Mouse (Mus musculus): ENCODE results near the gene Alox5ap.
A peak's percentile ranks its signal among the peaks of the same experiment; 100 is the strongest.

Alox5ap gene

DNA sequence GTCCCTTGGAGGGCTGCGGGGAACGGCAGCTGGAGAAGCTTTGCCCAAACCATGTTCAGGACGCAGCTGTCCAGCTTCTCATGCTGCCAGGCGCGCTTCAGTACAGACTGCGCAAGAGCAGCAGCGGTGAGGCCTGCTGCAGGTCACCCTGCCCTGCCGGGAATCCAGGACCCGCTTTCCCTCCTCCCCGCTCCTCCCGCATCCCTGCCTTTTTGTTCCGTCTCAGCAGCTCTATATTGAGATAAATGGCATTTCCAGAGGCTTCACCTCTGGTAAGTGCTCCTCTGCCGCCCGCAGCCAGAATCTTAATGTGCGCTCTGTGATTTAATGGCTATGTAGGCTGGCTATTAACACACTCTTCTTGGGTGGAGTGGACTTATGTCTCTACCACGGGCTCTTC, 5.5 kb upstream of the Alox5ap start:
- no peak for DNase-seq (ENCODE audit: low read depth)

DNA sequence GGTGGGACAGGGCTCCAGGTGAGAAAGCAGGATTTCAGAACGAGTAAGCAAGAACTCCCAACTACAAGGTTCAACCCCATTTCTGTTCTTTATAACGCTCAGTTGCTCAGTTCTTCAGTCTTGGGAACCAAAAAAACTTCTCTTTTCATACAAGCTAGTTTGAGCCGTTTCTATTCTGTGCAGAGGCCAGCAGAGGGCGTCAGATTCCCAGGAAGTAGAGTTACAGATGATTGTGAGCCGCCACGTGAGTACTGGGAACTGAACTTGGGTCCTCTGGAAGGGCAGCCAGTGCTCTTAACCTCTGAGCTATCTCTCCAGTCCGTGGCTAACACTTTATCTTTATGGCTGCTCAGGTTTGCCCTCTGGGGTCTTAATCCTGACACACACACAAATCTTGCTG, 3.1 kb upstream of the Alox5ap start:
- no peak for DNase-seq (ENCODE audit: low read depth)

DNA sequence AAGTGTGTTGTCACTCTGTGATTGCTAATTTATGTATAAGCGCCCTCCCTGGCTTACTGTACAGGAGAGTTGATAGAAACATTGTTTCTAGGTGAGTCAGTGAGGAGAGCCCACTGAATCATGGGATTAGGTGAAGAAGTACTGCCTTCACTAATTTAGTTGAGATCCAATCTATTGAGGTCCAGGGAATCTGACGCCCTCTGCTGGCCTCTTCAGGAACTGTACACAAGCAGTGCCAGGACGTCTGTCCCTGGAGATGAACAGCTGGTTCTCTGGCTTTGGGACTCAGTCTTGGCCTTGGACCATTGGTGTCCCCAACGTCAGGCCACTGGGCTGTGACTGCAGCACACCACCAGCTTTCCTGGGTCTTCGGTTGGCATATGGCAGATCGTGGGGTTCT, 2.7 kb upstream of the Alox5ap start:
- peak; percentile 39 for DNase-seq (ENCODE audit: low read depth)

DNA sequence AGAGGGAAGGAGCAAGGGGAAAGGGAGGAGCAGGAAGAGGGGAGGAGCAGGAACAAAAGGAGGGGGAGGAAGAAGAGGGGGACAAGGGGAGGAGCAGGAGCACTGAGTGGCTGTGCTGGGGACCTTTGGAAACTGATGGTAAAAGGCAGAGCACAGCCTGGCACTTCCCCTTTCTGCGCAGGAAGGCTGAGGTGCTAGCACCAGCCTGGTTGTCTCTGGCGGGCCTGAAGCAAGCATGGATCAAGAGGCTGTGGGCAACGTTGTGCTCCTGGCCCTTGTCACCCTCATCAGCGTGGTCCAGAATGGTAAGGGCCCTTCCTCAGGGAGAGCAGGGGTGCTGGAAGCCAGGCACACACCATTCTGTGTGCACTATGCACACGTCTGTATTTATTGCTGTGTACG, 312 bp downstream of the Alox5ap start:
- DNase-seq (ENCODE audit: low read depth): no peak

DNA sequence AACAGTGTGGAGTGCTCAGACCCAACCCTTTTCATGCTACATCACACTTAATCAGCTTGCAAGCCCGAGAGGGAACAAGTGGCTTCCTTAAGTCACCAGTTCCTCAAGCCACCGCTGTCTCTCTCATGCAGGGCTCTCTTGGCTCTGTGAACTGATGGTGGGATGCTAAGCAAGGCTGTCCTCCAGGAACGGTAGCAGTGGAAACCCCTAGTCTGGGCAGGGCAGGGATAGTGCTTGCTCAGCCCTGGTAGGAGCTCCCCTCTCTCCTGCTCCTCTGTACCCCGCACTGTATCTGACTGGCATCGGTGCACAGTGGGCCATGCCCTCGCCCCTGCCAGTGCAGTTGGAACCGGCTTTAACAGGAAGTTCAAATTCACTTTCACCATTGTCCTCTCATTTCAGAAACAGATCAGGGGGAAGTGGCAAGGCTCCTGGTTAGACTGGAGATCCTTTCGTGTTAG, 2.2 kb downstream of the Alox5ap start:
- DNase-seq (ENCODE audit: low read depth): no peak

DNA sequence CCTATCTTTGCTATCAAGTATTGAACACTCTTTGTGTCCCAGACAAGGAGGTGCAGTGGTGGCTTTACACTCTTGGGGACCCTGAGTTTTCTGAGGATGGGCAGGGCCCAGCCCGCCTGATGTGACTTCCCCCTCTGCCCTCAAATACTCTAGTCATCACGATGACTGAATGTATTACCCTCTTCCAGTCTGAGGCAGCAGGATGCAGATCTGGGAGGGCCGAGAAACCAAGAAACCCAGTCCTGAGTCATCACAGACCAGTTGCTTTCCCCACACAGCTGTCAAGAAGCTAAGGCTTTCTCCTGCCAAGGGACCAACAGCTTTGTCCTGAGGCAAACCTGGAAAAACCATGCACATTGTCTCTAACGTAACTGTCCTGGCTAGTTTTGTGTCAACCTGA, 2.9 kb downstream of the Alox5ap start:
- DNase-seq (ENCODE audit: low read depth): peak; percentile 83

DNA sequence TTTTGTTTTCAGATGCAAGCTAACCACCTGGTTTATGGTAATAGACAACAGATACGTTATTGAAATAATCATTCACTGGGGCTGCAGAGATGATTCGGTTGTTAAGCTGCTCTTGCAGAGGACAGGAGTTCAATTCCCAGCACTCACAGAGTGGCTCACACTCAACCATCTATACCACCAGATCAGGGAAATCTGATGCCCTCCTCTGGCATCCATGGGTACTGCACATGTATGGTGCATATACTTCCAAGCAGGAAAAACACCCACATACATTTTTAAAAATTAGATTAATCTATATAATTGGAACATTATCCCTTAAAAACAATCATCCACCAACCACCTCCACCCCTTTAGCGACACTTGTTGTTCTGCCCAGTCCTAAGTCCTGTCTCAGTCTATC, 6.7 kb downstream of the Alox5ap start:
- no peak for DNase-seq (ENCODE audit: low read depth)

DNA sequence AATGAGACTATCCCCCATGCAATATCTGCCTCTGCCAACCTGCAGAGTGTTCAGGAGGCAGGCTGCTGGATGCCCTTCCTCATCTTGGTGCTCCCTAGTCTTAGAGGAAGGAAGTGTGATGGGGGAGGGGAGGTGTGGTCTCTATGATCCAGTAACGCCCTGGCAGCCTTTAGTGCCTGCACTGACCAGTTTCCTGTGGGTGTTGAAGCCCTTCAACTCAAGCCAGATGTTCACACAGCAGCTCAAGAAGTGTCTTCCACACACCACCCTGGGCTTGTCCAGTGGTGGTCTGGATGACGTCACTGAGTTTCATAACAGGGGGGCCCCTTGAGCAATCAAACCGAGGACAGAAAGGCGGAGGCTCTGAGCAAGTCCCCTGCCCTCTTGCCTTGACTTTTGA, 8.0 kb downstream of the Alox5ap start:
- no peak for DNase-seq (ENCODE audit: low read depth)

DNA sequence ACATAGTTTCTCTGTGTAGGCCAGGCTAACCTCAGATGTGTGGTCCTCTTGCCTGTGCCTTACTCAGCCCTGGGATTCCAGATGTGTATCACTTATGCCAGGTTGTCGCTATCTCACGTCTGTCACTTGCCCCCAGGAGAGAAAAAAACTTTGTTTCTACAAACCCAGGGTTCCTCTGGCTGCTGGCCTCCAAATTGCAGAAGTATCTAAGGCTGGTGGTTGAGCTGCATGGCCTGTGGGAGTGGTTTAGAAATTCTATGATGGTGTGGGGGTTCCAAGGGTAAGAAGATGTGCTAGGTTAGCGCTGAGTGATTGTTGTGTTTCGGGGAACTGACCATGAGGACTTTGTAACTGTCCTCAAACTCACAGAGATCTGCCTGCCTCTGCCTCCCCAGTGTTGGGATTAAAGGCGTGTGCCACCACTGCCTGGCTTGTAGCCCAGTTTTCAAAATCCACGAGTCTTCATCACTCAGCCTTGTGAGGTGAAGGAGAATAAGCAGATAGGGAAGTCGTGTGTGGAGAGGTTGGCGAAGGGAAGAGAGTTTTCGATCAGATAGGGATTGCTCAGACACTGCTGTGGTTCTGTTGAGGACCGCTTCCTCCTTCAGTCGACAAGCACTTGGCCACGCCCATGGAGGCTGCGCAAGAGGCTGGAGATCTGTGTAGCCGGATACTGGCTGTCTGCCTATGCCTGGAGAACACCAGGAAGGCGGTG, 10.0 kb downstream of the Alox5ap start:
- DNase-seq (ENCODE audit: low read depth): no peak

DNA sequence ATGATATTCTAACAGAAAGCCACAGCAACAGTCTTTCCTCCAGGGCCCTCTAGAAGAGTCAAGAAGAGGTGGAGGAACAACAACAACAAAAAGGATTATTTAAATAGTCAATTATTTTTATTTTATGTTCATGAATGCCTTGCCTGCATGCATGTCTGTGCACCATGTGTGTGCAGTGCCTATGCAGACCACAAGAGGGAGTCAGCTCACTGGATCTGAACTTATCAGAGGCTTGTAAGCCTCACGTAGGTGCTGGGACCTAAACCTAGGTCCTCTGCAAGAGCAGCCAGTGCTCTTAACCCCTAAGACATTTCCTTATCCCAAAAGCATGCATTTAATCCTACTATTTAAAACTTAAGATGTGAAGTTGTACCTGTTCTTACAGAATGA, 10.5 kb downstream of the Alox5ap start:
- no peak for DNase-seq (ENCODE audit: low read depth)

DNA sequence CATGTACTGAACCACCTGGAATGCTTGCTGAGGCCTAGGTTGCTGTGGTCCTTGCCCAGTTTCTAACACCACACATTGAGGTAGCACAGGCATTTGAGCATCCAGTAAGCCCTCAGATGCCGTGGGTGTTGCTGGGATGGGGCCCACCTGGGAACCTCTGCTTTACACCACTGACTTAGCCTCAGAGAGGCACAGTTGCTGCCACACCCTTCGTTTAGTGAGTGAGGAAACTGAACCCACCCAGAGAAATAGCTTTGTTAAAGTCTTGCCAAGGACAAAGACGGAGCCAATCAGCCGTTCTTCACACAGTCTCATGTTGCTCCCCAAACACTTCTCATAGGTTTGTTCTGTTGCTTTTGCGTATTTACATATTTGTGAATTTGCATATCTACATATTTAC, 13.0 kb downstream of the Alox5ap start:
- DNase-seq (ENCODE audit: low read depth): no peak

DNA sequence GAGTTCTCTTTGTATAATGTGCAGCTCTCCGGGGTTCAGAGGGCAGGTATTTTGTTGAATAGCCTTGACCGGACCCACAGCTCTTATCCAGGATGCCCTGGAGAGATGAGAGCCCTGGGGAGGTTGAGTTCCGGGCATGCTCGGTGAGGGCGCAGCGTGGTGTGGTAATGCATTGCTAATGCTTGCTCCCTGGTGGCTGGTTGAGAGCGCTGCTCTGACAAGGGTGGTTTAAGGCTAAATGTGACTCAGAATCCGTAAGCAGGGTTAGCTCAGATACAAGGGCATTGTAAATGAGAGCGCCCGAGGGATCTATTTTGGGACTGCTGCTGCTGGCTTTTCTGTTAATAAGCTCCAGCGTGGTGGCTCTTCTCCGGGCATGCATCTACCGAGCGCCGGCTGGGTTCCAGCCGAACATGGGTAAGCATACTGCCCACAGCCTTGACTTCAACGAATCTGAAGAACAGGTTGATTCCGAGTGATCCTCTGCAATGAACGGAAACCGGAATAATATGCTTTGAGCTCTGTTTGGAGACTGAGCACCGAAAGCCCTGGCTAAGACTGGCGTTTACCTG, 14.8 kb downstream of the Alox5ap start:
- no peak for DNase-seq (ENCODE audit: low read depth)

DNA sequence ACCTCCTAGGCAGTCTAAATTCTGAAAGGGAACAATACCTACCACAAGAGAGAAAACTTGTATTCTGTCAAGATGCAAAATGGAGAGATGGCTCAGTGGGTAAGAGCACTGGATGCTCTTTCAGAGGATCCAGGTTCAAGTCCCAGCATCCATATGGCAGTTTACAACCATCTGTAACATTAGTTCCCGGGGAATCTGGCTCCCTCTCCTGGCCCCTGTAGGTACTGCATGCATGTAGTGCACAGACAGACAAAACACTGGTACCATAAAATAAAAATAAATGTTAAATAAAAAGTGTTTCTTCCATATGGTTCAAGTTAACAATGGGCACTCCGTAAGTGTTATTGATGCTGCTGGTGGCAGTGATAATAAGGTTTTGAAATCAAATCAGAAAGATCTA, 18.4 kb downstream of the Alox5ap start:
- DNase-seq (ENCODE audit: low read depth): peak; percentile 45

DNA sequence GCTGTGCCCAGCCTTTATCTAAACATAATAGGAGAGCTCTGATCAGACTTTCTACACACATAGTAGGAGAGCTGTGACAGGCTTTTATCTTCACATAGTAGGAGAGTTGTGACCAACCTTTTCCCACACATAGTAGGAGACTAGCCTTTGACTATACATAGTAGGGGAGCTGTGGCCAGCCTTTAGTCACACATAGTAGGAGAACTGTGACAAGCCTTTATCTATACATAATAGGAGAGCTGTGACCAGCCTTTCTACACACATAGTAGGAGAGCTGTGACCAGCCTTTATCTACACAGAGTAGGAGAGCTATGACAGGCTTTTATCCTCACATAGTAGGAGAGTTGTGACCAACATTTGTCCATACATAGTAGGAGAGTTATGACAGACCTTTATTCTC, 19.3 kb downstream of the Alox5ap start:
- no peak for DNase-seq (ENCODE audit: low read depth)

DNA sequence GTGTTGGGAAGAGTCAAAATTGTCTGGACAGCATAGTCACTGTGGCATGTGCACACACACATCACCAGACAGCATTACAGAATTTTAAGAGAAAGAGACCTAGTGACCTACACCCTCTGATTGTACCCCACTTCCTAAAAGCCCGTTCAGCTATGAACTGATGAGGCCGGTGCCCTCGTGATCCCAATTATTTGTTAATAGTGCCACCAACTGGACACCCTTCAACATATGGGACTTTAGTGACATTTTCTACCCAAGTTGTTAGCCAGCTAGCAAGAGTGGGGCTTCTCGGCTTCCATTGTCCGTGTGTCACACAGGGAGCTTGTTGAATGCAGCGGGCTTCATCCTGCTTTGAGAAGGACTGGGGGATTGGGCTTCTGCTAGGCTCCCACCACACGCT, 21.5 kb downstream of the Alox5ap start:
- no peak for DNase-seq (ENCODE audit: low read depth)

DNA sequence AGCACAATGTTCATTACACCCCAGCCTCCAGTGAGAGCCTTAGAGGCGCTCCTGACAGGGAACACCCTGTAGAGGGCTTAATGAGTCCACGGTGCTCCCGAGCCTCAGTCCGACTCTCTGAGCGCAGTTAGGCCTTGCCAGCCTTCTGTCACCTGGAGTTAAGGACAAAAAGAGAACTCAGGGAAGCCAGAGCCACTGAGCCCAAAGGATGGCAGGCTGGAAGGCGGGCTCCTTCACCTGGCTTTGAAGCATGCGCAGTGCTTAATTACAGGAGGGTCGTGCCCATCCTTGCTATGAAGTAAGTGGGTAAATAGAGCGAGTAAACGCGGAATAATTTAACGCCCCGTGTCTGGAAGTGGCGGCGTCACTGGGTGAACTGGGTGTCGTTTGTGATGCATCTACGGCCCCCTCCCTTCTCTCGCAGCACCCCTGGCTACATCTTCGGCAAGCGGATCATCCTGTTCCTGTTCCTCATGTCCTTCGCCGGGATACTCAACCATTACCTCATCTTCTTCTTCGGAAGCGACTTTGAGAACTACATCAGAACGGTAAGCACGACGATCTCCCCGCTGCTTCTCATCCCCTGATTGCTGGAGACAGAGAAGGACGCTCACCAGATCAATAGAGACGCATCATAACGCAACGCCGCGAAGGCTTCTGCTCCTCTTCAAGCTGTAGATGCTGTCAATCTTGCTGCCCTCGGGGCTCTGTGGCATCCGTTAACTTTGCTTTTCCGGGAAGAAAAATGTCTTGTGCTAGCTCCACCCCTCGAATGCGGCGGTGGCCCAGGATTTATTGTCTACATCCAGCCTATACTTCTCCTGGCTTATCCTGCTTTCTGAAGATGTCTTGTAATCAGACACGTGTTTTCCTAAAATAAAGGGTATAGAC, 22.8 kb downstream of the Alox5ap start:
- no peak for DNase-seq (ENCODE audit: low read depth)

DNA sequence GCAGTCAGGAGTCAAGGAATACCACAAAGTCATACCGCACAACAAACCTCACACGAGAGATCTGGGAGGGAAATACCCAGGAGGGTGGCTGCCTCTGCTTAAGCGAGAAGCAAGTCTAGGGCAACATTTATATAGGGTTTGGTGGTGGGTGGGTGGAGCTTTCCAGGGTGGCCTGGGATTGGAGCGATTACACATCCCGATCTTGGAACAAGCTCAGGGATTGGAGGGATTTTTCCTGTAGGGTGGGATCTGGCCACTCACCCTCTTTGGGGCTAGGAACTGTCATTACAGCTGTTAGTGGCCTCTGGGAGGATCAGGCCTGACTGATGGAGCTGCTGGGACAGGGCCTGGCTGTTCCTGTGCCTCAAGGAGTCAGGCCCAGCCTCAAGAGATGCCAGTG, 26.7 kb downstream of the Alox5ap start:
- no peak for DNase-seq (ENCODE audit: low read depth)

DNA sequence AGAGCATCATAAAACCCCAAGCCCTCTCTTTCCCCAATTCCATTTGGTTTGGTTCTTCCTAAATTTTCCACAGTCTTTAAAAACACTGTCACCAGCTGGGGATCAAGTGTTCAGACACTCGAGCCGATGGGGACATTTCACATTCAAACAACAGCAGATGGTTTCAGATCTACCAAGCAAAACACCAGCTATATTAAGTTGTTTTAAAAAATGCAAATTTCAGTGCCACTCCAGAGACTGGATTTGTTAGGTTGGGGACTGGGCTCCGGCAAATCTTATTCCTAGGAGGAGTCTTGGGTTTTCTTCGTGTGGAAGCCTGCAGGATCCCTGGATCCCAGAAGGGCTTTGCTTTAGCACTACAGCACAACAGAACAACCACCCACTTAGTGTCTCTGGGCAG, 28.5 kb downstream of the Alox5ap start:
- no peak for DNase-seq (ENCODE audit: low read depth)

DNA sequence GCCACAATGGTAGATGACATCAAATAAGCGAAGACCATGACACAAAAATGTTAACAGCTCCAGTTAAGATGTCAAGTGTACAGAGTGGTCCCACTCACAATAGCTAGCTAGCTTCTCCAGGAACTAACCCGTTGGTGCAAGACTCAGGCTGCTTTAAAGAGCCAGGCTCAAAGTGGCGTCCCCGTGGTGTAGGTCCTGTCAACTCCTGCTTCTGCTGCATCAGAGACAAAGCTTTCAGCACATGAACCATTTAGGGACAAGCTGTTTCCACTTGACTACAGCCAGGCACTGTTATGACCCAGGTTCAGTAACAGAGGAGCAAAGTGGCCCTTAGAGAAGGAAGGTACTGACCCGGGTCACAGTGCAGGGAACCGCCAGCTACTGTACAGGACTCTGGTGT, 32.2 kb downstream of the Alox5ap start:
- no peak for DNase-seq (ENCODE audit: low read depth)

DNA sequence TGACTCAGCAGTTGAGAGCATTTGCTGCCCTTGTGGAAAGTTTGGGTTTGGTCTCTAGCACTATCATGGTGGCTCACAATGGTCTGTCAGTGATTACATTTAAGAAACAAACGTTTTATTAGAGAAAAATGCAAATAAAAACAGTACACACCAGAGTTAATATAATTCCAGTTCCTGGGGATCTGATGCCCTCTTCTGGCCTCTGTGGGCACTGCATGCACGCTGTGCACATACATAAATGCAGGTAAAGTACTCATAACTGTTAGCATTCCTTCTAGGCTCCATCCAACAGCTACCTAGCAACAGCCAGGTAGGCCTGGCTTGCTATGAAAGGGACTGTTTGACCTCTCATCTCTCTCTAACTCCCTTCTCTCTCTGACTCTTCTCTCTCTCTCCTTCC, 32.9 kb downstream of the Alox5ap start:
- DNase-seq (ENCODE audit: low read depth): peak; percentile 49

DNA sequence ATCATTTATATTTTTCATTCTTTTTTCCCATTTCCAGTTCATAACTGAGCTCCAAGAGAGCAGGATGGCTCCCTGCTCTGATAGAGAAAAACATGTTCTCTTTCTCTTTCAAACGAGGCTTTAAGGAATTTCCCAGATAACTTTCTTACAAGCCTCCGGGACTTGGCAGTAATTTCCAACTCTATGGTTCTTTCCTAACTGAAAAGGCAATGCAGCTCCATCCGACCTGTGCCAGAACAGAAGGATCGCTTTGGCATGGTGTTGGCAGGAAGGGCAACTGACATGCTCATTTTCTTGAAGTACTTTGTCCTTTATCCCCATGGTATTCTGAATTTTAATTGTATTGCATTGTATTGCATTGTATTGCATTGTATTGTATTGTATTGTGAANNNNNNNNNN, 33.7 kb downstream of the Alox5ap start:
- peak; percentile 34 for DNase-seq (ENCODE audit: low read depth)

DNA sequence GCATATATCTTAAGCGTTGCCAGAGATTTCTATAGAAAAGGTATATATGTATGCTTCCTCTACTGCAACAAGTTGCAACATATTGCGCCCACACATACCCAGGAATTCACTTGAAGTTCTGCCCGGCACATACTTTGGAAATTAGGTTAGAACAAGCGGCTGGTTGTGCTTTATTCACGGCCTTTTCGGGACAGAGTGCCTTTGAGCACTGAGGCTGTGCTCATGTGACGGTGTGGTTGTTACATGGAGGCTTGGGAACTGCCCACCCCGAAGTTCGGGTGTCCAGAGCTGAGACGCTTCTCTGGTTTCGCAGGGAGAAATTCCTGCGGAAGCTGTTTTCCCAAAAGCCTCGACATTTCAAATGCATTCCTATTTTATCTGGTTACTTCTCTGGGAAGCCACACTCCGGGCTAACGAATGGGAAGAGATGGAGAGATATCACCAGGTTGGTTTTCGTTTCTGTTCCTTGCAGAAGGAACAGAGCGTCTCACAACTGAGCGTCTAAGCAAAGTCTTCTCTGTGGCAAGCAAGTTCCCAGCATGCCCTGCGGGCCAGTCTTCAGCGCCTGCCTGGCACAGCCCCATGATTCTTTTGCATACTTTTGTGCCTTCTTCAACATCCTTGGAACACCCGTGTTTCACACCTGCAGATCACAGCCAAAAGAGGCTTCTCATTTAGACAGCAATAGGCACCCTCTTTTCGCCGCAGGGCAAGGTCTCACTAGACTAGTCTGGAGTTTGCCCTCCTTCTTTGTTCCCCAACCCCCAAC, 48.5 kb downstream of the Alox5ap start:
- DNase-seq (ENCODE audit: low read depth): peak; percentile 80

Measured in NIH3T3 (cell line).